Mouse (Mus musculus) lung, adult 18-20 months (tissue): Measurements from ENCODE around the gene Olfr1202.

Source experiments
- DNase-seq, 2 experiments: peaks; one replicate each; pipeline ENCODE4 v3.0.0; 2022; ENCODE audit warnings: mixed read lengths in 2 of 2

The Olfr1202 gene

DNA sequence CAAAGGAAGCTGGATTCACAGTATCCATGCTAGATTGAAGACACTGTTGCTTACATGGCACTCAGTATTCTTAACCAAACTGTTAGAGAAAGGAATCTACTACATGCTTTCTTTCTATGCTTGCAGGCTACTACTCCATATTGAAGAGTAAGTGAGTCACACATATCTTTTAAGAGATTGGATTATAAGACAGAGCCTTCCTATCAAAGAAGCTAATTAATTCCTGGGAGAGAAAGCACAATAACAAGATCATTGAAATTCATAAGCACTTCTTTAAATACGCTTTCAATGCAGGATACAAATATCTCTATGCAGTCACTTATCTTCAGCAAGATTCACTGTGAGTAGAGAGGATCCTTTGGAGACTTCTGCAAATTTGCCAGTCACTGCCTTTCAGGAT, at the start of gene Olfr1202:
Gene Olfr1202 (plus strand): TSS at position 301 of the 400 bp plus-strand sequence.
- no peak for DNase-seq

DNA sequence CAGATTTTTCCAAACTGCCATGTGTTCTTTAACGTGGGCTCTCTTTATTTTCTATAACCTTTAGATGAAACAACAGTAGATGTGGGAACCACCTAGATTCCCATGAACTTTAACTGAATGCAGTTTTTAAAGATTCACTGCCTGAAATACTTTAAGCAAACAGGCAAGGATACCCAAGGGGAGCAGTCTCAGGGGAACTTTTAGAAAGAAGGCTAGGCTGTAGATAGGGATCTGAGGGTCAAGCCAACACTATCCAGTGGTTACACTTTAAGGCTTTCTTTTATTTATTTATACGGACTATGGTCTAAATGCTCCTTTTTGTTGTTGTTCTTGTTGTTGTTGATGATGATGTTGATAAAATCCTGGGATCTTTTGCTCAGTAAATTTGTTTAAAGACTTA, 43.9 kb upstream of the Olfr1202 start, which contains the start of gene Olfr1200:
Gene Olfr1200 (minus strand): TSS at position 101 of the 400 bp plus-strand sequence.
- no peak for DNase-seq

DNA sequence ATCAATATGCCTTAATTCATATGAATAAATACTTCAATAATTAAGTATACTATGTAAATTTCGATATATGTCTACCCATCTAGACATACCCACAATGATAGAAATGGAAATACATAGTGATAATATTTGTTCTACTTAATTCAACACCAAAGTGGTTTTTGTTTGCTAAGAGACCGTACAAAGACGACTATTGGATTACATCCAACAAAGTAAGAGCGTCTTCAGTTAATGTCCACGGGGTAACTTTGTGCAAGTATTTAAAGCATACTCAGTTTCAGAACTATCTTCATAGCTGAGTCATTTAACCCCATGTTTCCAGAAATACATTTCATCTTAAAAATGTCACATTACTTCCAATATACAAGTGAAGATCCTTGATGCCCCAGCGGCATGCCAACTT, 21.6 kb upstream of the Olfr1202 start, which contains the start of gene Olfr1201:
Gene Olfr1201 (plus strand): TSS at position 301 of the 400 bp plus-strand sequence.
- DNase-seq = no peak

DNA sequence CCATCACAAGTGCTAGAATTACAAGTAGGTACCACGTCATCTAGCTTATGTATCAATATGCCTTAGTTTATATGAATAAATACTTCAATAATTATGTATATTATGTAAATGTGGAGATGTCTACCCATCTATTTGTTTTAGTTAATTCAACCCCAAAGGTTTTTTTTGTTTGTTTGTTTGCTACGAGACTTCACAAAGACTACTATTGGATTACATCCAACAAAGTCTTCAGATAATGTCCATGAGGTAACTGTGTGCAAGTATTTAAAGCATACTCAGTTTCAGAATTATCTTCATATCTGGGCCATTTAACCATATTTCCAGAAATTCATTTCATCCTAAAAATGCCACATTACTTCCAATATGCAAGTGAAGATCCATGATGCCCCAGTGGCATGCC, 15.1 kb downstream of the Olfr1202 start, which contains the start of gene Olfr1205:
Gene Olfr1205 (plus strand): TSS at position 301 of the 400 bp plus-strand sequence.
- no peak for DNase-seq

DNA sequence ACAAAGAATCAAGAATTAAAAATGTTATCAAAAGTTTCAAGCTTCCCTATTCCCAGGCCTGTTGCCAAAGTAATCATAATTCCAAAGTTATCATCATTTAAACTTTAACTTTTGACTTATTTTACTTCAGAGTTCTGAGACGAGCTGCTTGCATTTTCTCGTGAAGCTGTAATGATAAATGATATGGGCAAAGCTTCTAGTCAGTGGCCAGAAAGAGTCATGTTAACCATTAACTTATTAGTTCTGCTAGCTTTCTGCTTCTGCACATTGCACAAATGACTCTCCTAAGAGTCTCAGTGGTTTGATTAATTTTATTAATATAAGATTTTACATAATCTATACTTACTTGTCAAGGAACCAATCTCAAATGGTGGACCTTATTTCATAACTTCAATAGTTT, 24.2 kb downstream of the Olfr1202 start:
- no peak for DNase-seq

DNA sequence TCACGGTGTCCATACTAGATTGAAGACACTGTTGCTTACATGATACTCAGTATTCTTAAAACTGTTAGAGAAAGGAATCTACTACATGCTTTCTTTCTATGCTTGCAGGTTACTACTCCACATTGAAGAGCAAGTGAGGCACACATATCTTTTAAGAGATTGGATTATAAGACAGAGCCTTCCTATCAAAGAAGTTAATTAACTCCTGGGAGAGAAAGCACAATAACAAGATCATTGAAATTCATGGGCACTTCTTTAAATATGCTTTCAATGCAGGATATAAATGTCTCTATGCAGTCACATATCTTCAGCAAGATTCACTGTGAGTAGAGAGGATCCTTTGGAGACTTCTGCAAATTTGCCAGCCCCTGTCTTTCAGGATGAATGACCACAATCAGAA, 34.7 kb downstream of the Olfr1202 start, which contains the start of gene Olfr1204:
Gene Olfr1204 (plus strand): TSS at position 301 of the 400 bp plus-strand sequence.
- no peak for DNase-seq

DNA sequence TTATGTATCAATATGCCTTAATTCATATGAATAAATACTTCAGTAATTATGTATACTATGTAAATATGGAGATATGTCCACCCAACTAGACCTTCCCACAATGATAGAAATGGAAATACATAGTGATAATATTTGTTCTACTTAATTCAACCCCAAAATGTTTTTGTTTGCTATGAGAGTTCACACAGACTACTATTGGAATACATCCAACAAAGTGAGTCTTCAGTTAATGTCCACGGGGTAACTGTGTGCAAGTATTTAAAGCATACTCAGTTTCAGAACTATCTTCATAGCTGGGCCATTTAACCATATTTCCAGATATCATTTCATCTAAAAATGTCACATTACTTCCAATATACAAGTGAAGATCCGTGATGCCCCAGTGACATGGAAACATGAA, 48.6 kb downstream of the Olfr1202 start, which contains the start of gene Olfr1206:
Gene Olfr1206 (plus strand): TSS at position 301 of the 400 bp plus-strand sequence.
- DNase-seq = no peak
